Mouse (Mus musculus) kidney, adult 2 months (tissue): ENCODE measurements at regions not wholly inside any gene's neighbourhood (a gene's known extent, or its start where the extent isn't known, plus 50 kb on each side); places are given as distances from the start of the nearest gene placed in this dataset.

Experiments
- DNase-seq: peaks from one replicate; pipeline ENCODE4 v3.0.0; 2021
- H3K27ac ChIP-seq: fragments of 200-500 bp; 2 replicates; pipeline ENCODE4 v1.5.1; 2012; ENCODE audit warnings: low read depth, low read length, control low read depth, inconsistent platforms; ENCODE audit not compliant: insufficient read depth
- H3K27me3 ChIP-seq: fragments of 200-500 bp; replicated peaks from 2 replicates; pipeline ENCODE4 v1.6.1; 2012; ENCODE audit warnings: mild to moderate bottlenecking, moderate library complexity, low read length, inconsistent platforms; ENCODE audit not compliant: control insufficient read depth, insufficient read depth
- H3K36me3 ChIP-seq: fragments of 200-500 bp; 2 replicates; pipeline ENCODE4 v1.6.1; 2012; ENCODE audit warnings: mild to moderate bottlenecking, moderate library complexity, low read length, inconsistent platforms; ENCODE audit not compliant: control insufficient read depth, insufficient read depth
- H3K4me1 ChIP-seq: fragments of 200-500 bp; 2 replicates; pipeline ENCODE4 v1.6.1; 2011; ENCODE audit warnings: low read length; ENCODE audit not compliant: control insufficient read depth, insufficient read depth
- H3K4me3 ChIP-seq: fragments of 200-500 bp; 2 replicates; pipeline ENCODE4 v1.5.1; 2011; ENCODE audit warnings: mild to moderate bottlenecking, low read depth, low read length, control low read depth; ENCODE audit not compliant: insufficient read depth
- CTCF ChIP-seq: fragments of 200-500 bp; conservative IDR thresholded peaks from 2 replicates; pipeline ENCODE4 v1.5.1; 2011; ENCODE audit warnings: low read depth, mild to moderate bottlenecking, control low read depth, low read length, moderate library complexity, mixed read lengths; ENCODE audit not compliant: insufficient read depth, insufficient read length
- POLR2A ChIP-seq: fragments of 200-500 bp; IDR thresholded peaks from one replicate; pipeline ENCODE4 v1.6.1; 2011; ENCODE audit warnings: low read depth, low read length, control low read depth
- WGBS: fragments of 180-500 bp; shearing (Covaris S2); methylation state at CpG from one replicate; pipeline ENCODE4 v1.1.7; 2018; 5-methylcytosine and 5-hydroxymethylcytosine counted together

DNA sequence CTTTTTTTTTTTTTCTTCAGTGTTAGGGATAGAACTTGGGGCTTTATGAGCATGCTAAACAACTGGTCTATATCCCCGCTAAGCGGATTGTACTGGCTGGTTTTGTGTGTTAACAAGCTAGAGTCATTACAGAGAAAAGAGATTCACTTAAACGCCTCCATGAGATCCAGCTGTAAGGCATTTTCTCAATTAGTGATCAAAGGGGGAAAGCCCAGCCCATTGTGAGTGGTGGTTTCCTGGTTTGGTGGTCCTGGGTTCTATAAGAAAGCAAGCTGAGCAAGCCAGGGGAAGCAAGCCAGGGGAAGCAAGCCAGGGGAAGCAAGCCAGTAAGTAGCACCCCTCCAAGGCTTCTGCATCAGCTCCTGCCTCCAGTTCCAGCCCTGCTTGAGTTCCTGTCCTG, 147.9 kb upstream of the 4931429L15Rik start:
- WGBS = 77% methylated on average over 3 of the region's 3 CpGs

DNA sequence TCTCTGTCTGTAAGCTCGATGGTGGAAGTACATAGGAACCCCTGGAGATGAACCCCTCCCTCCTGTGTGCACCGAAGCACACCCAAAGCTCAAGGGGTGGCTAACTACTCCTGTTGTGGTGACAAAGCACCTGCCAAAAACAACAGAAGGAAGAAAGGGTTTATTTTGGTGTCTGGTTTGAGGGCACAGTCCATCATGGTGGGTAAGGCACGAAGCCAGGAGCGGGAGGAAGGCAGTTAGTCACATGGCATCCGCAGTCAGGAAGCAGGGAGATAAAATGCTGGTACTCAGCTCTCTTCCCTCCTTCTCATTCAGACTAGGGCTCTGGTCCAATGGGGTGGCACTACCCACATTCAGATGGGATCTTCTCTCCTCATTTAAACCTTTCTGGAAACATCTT, 142.9 kb upstream of the 4931429L15Rik start:
- no peak for TF ChIP-seq CTCF
- TF ChIP-seq POLR2A = no peak
- WGBS = 70% methylated on average over 5 of the region's 5 CpGs
- Histone ChIP-seq H3K36me3 (no peaks in the 10 kb centered on the region), H3K27me3 (no peaks in the 10 kb centered on the region), H3K27ac (no peak overlapping the region), H3K4me1 (no peaks in the 10 kb centered on the region), H3K4me3 (no peak overlapping the region)
- DNase-seq = peak; percentile 72

More for the DNA sequence above, 147.9 kb upstream of the 4931429L15Rik start:
- H3K27me3 ChIP-seq = no peaks in the 10 kb centered on the region
- TF ChIP-seq POLR2A (no peak), CTCF (no peak)
- DNase-seq = no peak
- H3K36me3 ChIP-seq = no peaks in the 10 kb centered on the region
- peaks cover 12% of the 10 kb centered on the region; the same call in 1 of the 2 replicates for H3K4me1 ChIP-seq
- no peak overlapping the region for H3K4me3 ChIP-seq
- H3K27ac ChIP-seq = no peak overlapping the region

GRCm38 (mm10) chr9:46457945-46458344, 138.2 kb upstream of the 4931429L15Rik start:
- Histone ChIP-seq H3K27me3 (no peaks in the 10 kb centered on the region), H3K4me1 (no peaks in the 10 kb centered on the region), H3K4me3 (no peak overlapping the region), H3K36me3 (no peaks in the 10 kb centered on the region), H3K27ac (no peak overlapping the region)
- 77% methylated on average over 6 of the region's 6 CpGs for WGBS
- DNase-seq = no peak
- no peak for TF ChIP-seq POLR2A
- TF ChIP-seq CTCF = no peak

DNA sequence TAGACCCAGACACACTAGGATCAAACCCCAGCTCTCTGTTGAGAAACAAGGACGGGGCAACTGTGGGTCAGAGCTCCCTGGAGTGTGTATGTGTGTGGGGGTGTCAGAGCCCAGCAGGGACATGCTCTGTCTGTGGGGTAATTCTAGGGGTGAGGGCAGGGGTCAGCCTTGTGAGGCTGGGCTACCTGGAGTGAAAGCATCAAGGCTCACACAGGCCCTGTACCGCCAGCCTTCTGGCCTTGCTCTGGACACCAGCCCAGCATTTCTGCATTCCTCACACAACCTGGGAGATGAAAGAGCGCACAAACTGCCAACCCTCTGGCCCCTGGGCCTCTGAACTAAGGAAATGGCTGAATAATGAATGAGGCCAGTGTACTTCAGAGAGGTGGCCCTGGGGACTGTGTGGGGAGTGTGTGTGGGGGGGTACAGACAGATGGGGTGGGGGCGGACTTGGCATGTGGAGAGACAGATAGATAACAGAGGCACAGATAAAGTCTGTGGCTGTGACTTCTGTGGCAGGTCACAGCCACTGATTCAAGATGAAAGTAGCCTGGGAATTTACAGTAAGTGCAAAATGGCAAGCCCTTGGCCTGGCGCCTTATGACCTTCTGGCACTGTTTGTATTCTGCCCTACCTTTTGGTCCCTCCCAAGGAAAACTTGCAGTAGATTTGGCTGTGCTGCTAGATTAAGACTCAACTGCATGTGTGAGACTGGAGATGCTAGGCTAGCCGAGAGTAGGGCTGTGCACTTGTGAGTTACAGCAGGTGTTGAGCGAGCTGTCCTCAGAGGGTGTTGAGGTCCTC, 135.2 kb upstream of the 4931429L15Rik start:
- TF ChIP-seq CTCF (no peak), POLR2A (no peak)
- Histone ChIP-seq H3K27me3 (no peaks in the 10 kb centered on the region), H3K36me3 (no peaks in the 10 kb centered on the region), H3K4me1 (no peaks in the 10 kb centered on the region), H3K27ac (no peak overlapping the region), H3K4me3 (no peak overlapping the region)
- DNase-seq = peak; percentile 74
- 57% methylated on average over 7 of the region's 7 CpGs for WGBS

- Histone ChIP-seq H3K27me3 (no peaks in the 10 kb centered on the region), H3K4me3 (no peak overlapping the region), H3K36me3 (no peaks in the 10 kb centered on the region), H3K27ac (no peak overlapping the region), H3K4me1 (no peaks in the 10 kb centered on the region; the same call in 1 of the 2 replicates)
- no peak for TF ChIP-seq CTCF
- TF ChIP-seq POLR2A = no peak
- DNase-seq = no peak
- WGBS = 11% methylated on average over 53 of the region's 53 CpGs
Measured at GRCm38 (mm10) chr9:46443191-46444095, 123.7 kb upstream of the 4931429L15Rik start.

DNA sequence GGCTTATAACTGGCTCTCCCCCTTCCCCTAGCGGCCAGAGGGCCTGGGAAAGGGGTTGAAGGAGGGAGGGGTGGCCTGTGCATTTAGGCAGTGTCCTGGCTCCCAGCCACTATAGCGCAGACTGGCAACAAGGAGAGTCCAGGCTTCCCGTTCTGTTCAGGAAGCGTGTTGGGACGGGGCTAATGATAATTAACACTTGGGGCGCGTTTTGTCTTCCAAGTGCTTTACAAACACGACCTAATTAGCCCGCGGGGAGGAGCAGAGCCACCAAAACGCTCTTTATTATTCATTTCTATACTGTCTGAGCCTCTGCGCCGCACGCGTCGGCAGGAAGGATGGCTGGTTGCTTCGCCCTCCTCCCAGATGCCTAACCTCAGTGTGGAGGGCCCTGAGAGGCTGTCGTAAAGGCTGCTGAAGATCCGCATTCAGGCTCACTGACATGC, 123.0 kb upstream of the 4931429L15Rik start:
- Histone ChIP-seq H3K4me1 (no peaks in the 10 kb centered on the region; the same call in 1 of the 2 replicates), H3K27me3 (no peaks in the 10 kb centered on the region), H3K27ac (no peak overlapping the region), H3K36me3 (no peaks in the 10 kb centered on the region), H3K4me3 (no peak overlapping the region)
- DNase-seq = no peak
- no peak for TF ChIP-seq POLR2A
- TF ChIP-seq CTCF = no peak
- WGBS = 18% methylated on average over 19 of the region's 19 CpGs

DNA sequence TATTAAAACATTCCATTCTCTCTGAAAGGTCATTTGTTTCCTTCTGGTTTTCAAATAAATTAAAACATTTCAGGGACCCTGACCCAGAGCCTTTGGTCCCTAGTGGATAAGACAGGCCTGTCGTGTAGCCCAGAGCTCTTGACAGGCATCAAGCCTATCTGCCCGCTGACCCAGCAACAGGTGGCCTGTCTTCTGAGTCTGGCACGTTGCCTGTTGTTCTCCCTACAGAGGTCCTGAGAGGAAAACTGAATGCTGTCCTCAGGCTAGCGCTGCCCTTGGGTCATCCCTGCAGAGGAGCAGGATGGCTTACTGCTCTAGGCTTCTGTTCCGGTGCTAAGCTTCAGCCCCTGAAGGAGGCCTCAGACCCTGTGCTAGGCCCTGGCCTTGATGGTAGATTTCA, 120.4 kb upstream of the 4931429L15Rik start:
- H3K4me1 ChIP-seq = no peaks in the 10 kb centered on the region; the same call in 1 of the 2 replicates
- no peak for DNase-seq
- no peak overlapping the region for H3K27ac ChIP-seq
- no peaks in the 10 kb centered on the region for H3K27me3 ChIP-seq
- no peaks in the 10 kb centered on the region for H3K36me3 ChIP-seq
- H3K4me3 ChIP-seq = no peak overlapping the region
- TF ChIP-seq POLR2A (no peak), CTCF (no peak)
- 78% methylated on average over 5 of the region's 5 CpGs for WGBS
